Mouse (Mus musculus): ENCODE measurements around the gene Tns3.

DNA sequence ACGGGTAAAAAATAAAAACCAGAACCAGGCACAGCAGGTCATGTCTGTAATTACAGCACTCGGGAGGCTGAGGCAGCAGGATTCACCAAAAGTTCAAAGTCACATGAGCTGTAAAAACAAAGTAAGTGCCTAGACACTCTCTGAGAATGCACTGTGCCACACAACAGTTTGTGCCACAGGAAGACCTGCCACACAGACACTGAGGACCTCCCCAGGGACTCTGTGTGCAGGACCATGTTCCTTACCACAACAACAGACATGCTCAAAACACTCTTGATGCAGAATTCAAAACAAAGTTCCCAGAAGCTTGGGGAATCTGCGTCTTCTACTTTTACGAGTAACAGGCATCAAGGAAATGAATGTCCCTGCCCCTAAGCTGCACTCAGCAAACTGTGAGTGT is 3.4 kb downstream of the Tns3 start:
- no peak for TF ChIP-seq CTCF (IDR thresholded peaks at IDR 0.05; ENCODE audit: borderline replicate concordance, control insufficient read depth, extremely low read depth, insufficient read depth, low read length, poor library complexity)
- TF ChIP-seq POLR2A (IDR thresholded peaks at IDR 0.05; ENCODE audit: control insufficient read depth, extremely low read depth, insufficient read depth, low read length, poor library complexity), result no peak

Data from thymus, adult 2 months (tissue).